In genomic region chr10:75880771-75881577, GRCm38 (mm10) we compare ENCODE assay signal across 11 mouse cellular contexts. TPM values are rescaled to one million over a fixed set of nuclear protein-coding genes. Genes with fewer than 3 reads are reported as not detected.
DNase-seq lines count a peak whose midpoint lies in the region; ATAC-seq and TF ChIP-seq lines count a peak whose summit lies in the region.
"Had no signal": no experiment of that assay in that cellular context is flagged by ENCODE, and none has a peak within 500 bp of the region (broad histone marks: within the 10 kb centered on the region; RNA-seq: fewer than 3 reads in every experiment).

No protein-coding gene starts in this region.

- 34% methylated on average over 6 of the region's 6 CpGs for WGBS in embryonic facial prominence, embryonic 14.5 days
- 44% methylated on average over 6 of the region's 6 CpGs for WGBS in limb, embryonic 14.5 days

- no peak overlapping the region for H3K9ac ChIP-seq in embryonic facial prominence, embryonic 14.5 days (ENCODE audit: low read depth, low read length)
- no peak overlapping the region for H3K9ac ChIP-seq in limb, embryonic 14.5 days (ENCODE audit: low read depth, low read length, severe bottlenecking)

- no peak for TF ChIP-seq CTCF in layer of hippocampus, adult 2 months (conservative IDR thresholded peaks at IDR 0.05)

- no peaks in the 10 kb centered on the region for H3K27me3 ChIP-seq in embryonic facial prominence, embryonic 14.5 days (replicated peaks; ENCODE audit: control insufficient read depth, insufficient read depth, low read length)
- H3K27me3 ChIP-seq in limb, embryonic 14.5 days (ENCODE audit: control insufficient read depth, insufficient read depth, low read length), result no peaks in the 10 kb centered on the region

- TF ChIP-seq POLR2A in limb, embryonic 14.5 days (IDR thresholded peaks at IDR 0.05; ENCODE audit: borderline replicate concordance, extremely low read depth, insufficient read depth, insufficient read length), result no peak

- H3K36me3 ChIP-seq in embryonic facial prominence, embryonic 14.5 days (ENCODE audit: control insufficient read depth, insufficient read depth, low read length), result no peaks in the 10 kb centered on the region
- no peaks in the 10 kb centered on the region for H3K36me3 ChIP-seq in limb, embryonic 14.5 days (ENCODE audit: control insufficient read depth, insufficient read depth, low read length)

- intact Hi-C loops in left cerebral cortex, postnatal 4 days (cut with DNase I), result no loop called here

- H3K9me3 ChIP-seq in embryonic facial prominence, embryonic 14.5 days (ENCODE audit: control insufficient read depth, low read length), result no peaks in the 10 kb centered on the region
- no peaks in the 10 kb centered on the region for H3K9me3 ChIP-seq in limb, embryonic 14.5 days (ENCODE audit: control insufficient read depth, low read length)

- peaks cover 6% of the 10 kb centered on the region for H3K4me1 ChIP-seq in embryonic facial prominence, embryonic 14.5 days (ENCODE audit: control insufficient read depth, insufficient read depth, low read length)
- H3K4me1 ChIP-seq in limb, embryonic 14.5 days (ENCODE audit: control insufficient read depth, insufficient read depth, low read length), result peaks cover 13% of the 10 kb centered on the region

- peak overlapping the region; percentile 52 for H3K27ac ChIP-seq in layer of hippocampus, adult 2 months
- peak overlapping the region; percentile 44 for H3K27ac ChIP-seq in embryonic facial prominence, embryonic 14.5 days (replicated peaks; ENCODE audit: low read depth, low read length)
- H3K27ac ChIP-seq in limb, embryonic 14.5 days (replicated peaks; ENCODE audit: low read depth, low read length), result peak overlapping the region; percentile 48

- no peak overlapping the region for H3K4me2 ChIP-seq in embryonic facial prominence, embryonic 14.5 days (ENCODE audit: low read depth, low read length)
- no peak overlapping the region for H3K4me2 ChIP-seq in limb, embryonic 14.5 days (replicated peaks; ENCODE audit: low read depth, low read length, severe bottlenecking)

- no peak overlapping the region for H3K4me3 ChIP-seq in layer of hippocampus, adult 2 months
- H3K4me3 ChIP-seq in embryonic facial prominence, embryonic 14.5 days (ENCODE audit: low read depth, low read length), result no peak overlapping the region
- H3K4me3 ChIP-seq in limb, embryonic 14.5 days (replicated peaks; ENCODE audit: low read length), result no peak overlapping the region
- H3K4me3 ChIP-seq: erythroblast, embryonic 14.5 days had no signal

- DNase-seq in adrenal gland, adult (ENCODE audit: inconsistent age in 2 of 2, low spot score in 1 of 2), result peak; percentile 74 to 84
- no peak for DNase-seq in adrenal gland, postnatal 4 days (ENCODE audit: low spot score in 2 of 2)
- DNase-seq in layer of hippocampus, adult 2 months (ENCODE audit: low spot score in 2 of 2), result no peak
- DNase-seq in layer of hippocampus, adult 9-11 months, result no peak
- peak; percentile 50 for DNase-seq in embryonic facial prominence, embryonic 14.5 days (ENCODE audit: low spot score)
- DNase-seq in limb, embryonic 14.5 days (ENCODE audit: low spot score), result no peak
- no peak for DNase-seq in neural tube, embryonic 10.5 days (ENCODE audit: extremely low spot score, low spot score)
- DNase-seq in left cerebral cortex, postnatal 4 days, result no peak
- DNase-seq: cerebellum, adult 11-12 months; heart, postnatal 14 days had no signal

- no peak for ATAC-seq in embryonic facial prominence, embryonic 14.5 days (ENCODE audit: low read depth)
- no peak for ATAC-seq in limb, embryonic 14.5 days (ENCODE audit: low FRiP score, low read depth)

RNA-seq across cellular contexts. Expression of gene Derl3, which starts 12.2 kb away (rescaled TPM):
- total RNA-seq in adrenal gland, postnatal 4 days (2021), result 1 to 10 TPM; 3.0 to 6.0 TPM
- 1 to 10 TPM; 3.2 to 5.0 TPM for total RNA-seq in layer of hippocampus, adult 2 months (2021)
- 1.9 and 2.1 TPM in 2 replicates for polyA plus RNA-seq in embryonic facial prominence, embryonic 14.5 days (2014; fragmentation: Nextera tagmentation; extraction: Ambion mirVana)
- 6.7 and 9.0 TPM in 2 replicates for polyA plus RNA-seq in limb, embryonic 14.5 days (2012; rRNA removed)
- 2.2 and 3.0 TPM in 2 replicates for polyA plus RNA-seq in limb, embryonic 14.5 days (2014; fragmentation: Nextera tagmentation; extraction: Ambion mirVana)
- total RNA-seq in left cerebral cortex, postnatal 4 days (2021), result 1 to 10 TPM; 2.1 to 2.7 TPM
- polyA plus RNA-seq: erythroblast, embryonic 14.5 days had no signal

RNA-seq across cellular contexts. Expression of gene Mif, which starts 20.9 kb away (rescaled TPM):
- 100 to 1,000 TPM; 294 to 301 TPM for total RNA-seq in adrenal gland, postnatal 4 days (2021)
- 100 to 1,000 TPM; 439 to 454 TPM for total RNA-seq in layer of hippocampus, adult 2 months (2021)
- polyA plus RNA-seq in embryonic facial prominence, embryonic 14.5 days (2014; fragmentation: Nextera tagmentation; extraction: Ambion mirVana), result 1,291 and 1,408 TPM in 2 replicates
- polyA plus RNA-seq in limb, embryonic 14.5 days (2012; rRNA removed), result 1,684 and 2,799 TPM in 2 replicates
- 1,598 and 1,615 TPM in 2 replicates for polyA plus RNA-seq in limb, embryonic 14.5 days (2014; fragmentation: Nextera tagmentation; extraction: Ambion mirVana)
- total RNA-seq in left cerebral cortex, postnatal 4 days (2021), result 100 to 1,000 TPM; 844 to 864 TPM

RNA-seq across cellular contexts. Expression of gene Smarcb1, which starts 40.4 kb away (rescaled TPM):
- total RNA-seq in adrenal gland, postnatal 4 days (2021), result 10 to 100 TPM; 91.2 to 95.2 TPM
- 10 to 100 TPM; 83.3 to 83.6 TPM for total RNA-seq in layer of hippocampus, adult 2 months (2021)
- polyA plus RNA-seq in embryonic facial prominence, embryonic 14.5 days (2014; fragmentation: Nextera tagmentation; extraction: Ambion mirVana), result 150 and 173 TPM in 2 replicates
- polyA plus RNA-seq in limb, embryonic 14.5 days (2012; rRNA removed), result 116 and 120 TPM in 2 replicates
- 177 and 193 TPM in 2 replicates for polyA plus RNA-seq in limb, embryonic 14.5 days (2014; fragmentation: Nextera tagmentation; extraction: Ambion mirVana)
- total RNA-seq in left cerebral cortex, postnatal 4 days (2021), result 100 to 1,000 TPM; 138 to 139 TPM

RNA-seq across cellular contexts. Expression of gene Gstt2, which starts 43.8 kb away (rescaled TPM):
- 10 to 100 TPM; 33.0 to 41.5 TPM for total RNA-seq in adrenal gland, postnatal 4 days (2021)
- 1 to 10 TPM; 4.7 TPM for total RNA-seq in layer of hippocampus, adult 2 months (2021)
- 9.7 and 12.9 TPM in 2 replicates for polyA plus RNA-seq in embryonic facial prominence, embryonic 14.5 days (2014; fragmentation: Nextera tagmentation; extraction: Ambion mirVana)
- 24.8 and 28.7 TPM in 2 replicates for polyA plus RNA-seq in limb, embryonic 14.5 days (2012; rRNA removed)
- 12.3 and 17.5 TPM in 2 replicates for polyA plus RNA-seq in limb, embryonic 14.5 days (2014; fragmentation: Nextera tagmentation; extraction: Ambion mirVana)
- 1 to 10 TPM; 3.6 to 4.3 TPM for total RNA-seq in left cerebral cortex, postnatal 4 days (2021)

RNA-seq across cellular contexts. Expression of gene Chchd10, which starts 52.0 kb away (rescaled TPM):
- total RNA-seq in adrenal gland, postnatal 4 days (2021), result 100 to 1,000 TPM; 310 to 396 TPM
- 100 to 1,000 TPM; 328 to 340 TPM for total RNA-seq in layer of hippocampus, adult 2 months (2021)
- 28.3 and 53.3 TPM in 2 replicates for polyA plus RNA-seq in embryonic facial prominence, embryonic 14.5 days (2014; fragmentation: Nextera tagmentation; extraction: Ambion mirVana)
- 11.7 and 13.6 TPM in 2 replicates for polyA plus RNA-seq in limb, embryonic 14.5 days (2012; rRNA removed)
- polyA plus RNA-seq in limb, embryonic 14.5 days (2014; fragmentation: Nextera tagmentation; extraction: Ambion mirVana), result 16.2 and 24.8 TPM in 2 replicates
- 10 to 100 TPM; 39.2 to 59.6 TPM for total RNA-seq in left cerebral cortex, postnatal 4 days (2021)

Comparison
In these comparisons a context has a peak if more than half of its experiments do, and no peak if none do; other contexts are left out.
1. DNase-seq: peak in adrenal gland, adult (2 of 2) and embryonic facial prominence, embryonic 14.5 days (single experiment); none in adrenal gland, postnatal 4 days (0 of 2), layer of hippocampus, adult 2 months (0 of 2), layer of hippocampus, adult 9-11 months (single experiment), limb, embryonic 14.5 days (single experiment), neural tube, embryonic 10.5 days (single experiment) and left cerebral cortex, postnatal 4 days (single experiment).
2. Peak in every context shown above with its lines, with median percentiles within 50 percentile points of each other: H3K27ac ChIP-seq.